Mouse (Mus musculus) olfactory bulb, adult 2 months (tissue): Measurements from ENCODE around the gene Colgalt1. TPM values are rescaled to one million over a fixed set of nuclear protein-coding genes. Genes with fewer than 3 reads are reported as not detected.
A peak's percentile ranks its signal among the peaks of the same experiment; 100 is the strongest.

Source experiments
- H3K27ac ChIP-seq: fragments of 200-500 bp; 2 replicates; pipeline ENCODE4 v1.5.1; 2012; ENCODE audit warnings: low read depth, low read length; ENCODE audit not compliant: insufficient read depth
- H3K4me1 ChIP-seq: fragments of 200-500 bp; 2 replicates; pipeline ENCODE4 v1.6.1; 2012; ENCODE audit warnings: low read length; ENCODE audit not compliant: control insufficient read depth, insufficient read depth
- H3K4me3 ChIP-seq: fragments of 200-500 bp; 2 replicates; pipeline ENCODE4 v1.5.1; 2012; ENCODE audit warnings: mild to moderate bottlenecking, low read depth, low read length, moderate library complexity; ENCODE audit not compliant: insufficient read depth
- CTCF ChIP-seq: fragments of 200-500 bp; IDR thresholded peaks from 2 replicates; pipeline ENCODE4 v1.5.1; 2012; ENCODE audit warnings: low read depth, mild to moderate bottlenecking, low read length, moderate library complexity; ENCODE audit not compliant: insufficient read depth
- POLR2A ChIP-seq: fragments of 200-500 bp; IDR thresholded peaks from 2 replicates; pipeline ENCODE4 v1.6.1; 2012; ENCODE audit warnings: mild to moderate bottlenecking, low read depth, low read length, moderate library complexity; ENCODE audit not compliant: insufficient read depth
- WGBS: fragments of 180-500 bp; shearing (Covaris S2); methylation state at CpG from one replicate; pipeline ENCODE4 v1.1.7; 2018; 5-methylcytosine and 5-hydroxymethylcytosine counted together
- polyA plus RNA-seq: library from polyadenylated mRNA; stranded (reverse); fragments of >200 nt; gene quantifications from 2 replicates; pipeline ENCODE4 v1.2.4, GENCODE M21; 2012; ENCODE audit warnings: low replicate concordance; ENCODE audit not compliant: missing spikeins, insufficient read depth, insufficient read length

Gene Colgalt1
- polyA plus RNA-seq, 1 experiment: not detected

DNA sequence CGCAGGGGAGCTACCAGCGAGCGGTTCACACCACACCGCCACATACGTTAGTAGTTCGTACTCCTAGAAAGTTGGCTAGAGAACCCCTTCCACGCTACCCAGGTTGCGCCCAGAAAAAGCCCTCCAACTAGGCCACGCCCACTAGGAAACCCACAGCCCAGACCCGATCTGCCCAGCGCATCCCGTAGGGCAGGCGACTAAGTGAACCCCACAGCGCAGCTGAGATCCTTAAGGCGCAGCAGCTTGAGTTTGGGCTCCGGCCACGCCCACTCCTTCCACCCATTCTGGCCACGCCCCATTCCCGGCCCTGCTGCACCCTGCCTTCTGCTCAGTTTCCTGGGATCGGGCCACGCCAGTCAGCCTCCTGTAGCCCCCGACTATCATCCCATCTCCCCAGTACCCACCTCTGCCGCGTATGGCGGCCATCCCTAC is 19.0 kb downstream of the Colgalt1 start:
- no peak for TF ChIP-seq CTCF
- TF ChIP-seq POLR2A: no peak
- 13% methylated on average over 25 of the region's 25 CpGs for WGBS
- Histone ChIP-seq H3K27ac (no peak overlapping the region), H3K4me1 (peaks cover 28% of the 10 kb centered on the region), H3K4me3 (peak overlapping the region; percentile 45)

DNA sequence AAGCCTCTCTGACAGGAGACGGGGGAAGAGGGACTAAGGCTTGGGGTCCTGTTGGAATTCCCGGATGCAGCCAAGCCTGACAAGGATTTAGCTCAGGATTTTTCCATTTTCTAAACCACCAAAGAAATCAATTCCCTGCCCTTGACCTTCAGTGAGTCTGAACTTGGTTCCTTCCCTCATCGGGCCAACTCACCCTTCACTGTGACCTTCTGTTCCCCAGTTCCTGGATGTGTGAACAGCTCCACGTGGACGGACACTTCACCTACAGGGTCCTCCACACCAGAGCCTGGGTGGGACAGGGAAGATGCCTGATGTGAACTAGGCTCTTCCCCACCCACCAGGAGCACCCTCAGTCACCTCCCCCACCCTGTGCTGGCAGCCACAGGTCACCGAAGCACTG is 20.0 kb downstream of the Colgalt1 start:
- Histone ChIP-seq H3K4me1 (peaks cover 28% of the 10 kb centered on the region), H3K4me3 (no peak overlapping the region), H3K27ac (no peak overlapping the region)
- TF ChIP-seq POLR2A: no peak
- TF ChIP-seq CTCF: no peak
- WGBS: 90% methylated on average over 6 of the region's 6 CpGs

DNA sequence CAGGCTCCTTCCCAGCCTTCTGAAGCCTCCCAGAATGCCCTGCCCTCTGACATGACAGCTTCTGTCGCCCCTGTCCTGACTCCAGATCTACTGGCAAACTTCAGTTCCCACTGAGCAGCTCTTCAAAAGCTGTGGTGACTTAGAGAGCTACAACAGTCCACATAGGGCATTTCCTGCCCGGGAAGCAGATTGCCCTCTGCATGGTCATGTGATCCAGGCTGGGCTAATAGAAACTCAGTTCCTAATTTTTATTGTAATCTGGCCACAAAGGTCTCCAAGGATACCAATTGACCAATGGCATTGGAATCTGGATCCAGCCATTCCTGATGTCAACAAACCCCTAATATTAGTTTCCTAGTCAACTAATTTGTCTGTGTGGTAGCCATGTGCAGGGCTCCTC is 21.1 kb downstream of the Colgalt1 start:
- TF ChIP-seq POLR2A: no peak
- TF ChIP-seq CTCF: no peak
- Histone ChIP-seq H3K4me1 (peaks cover 28% of the 10 kb centered on the region), H3K27ac (no peak overlapping the region), H3K4me3 (no peak overlapping the region)
- 64% methylated on average over 2 of the region's 2 CpGs for WGBS

DNA sequence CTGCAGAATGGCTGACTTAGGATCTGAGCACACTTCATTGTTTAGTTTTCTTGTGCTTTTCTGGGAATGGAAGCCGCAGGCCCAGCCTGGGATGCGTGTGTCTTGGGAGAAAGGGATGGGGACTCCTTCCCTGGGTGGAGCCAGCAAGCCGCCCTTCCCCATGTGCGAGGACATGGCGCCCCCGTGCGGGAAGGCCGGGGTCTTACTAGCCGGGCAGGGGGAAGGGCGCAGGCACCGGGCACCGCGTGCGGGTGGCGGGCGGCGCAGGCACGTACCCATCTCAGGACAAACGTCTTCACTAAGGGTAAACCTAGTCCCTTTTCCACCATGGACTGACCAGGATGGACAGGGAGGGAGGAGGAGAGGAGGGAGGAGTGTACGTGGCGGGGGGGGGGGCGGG is 22.4 kb downstream of the Colgalt1 start:
- WGBS: 29% methylated on average over 19 of the region's 22 CpGs
- TF ChIP-seq CTCF (no peak), POLR2A (no peak)
- no peak overlapping the region for H3K27ac ChIP-seq
- H3K4me3 ChIP-seq: no peak overlapping the region
- peaks cover 22% of the 10 kb centered on the region for H3K4me1 ChIP-seq

DNA sequence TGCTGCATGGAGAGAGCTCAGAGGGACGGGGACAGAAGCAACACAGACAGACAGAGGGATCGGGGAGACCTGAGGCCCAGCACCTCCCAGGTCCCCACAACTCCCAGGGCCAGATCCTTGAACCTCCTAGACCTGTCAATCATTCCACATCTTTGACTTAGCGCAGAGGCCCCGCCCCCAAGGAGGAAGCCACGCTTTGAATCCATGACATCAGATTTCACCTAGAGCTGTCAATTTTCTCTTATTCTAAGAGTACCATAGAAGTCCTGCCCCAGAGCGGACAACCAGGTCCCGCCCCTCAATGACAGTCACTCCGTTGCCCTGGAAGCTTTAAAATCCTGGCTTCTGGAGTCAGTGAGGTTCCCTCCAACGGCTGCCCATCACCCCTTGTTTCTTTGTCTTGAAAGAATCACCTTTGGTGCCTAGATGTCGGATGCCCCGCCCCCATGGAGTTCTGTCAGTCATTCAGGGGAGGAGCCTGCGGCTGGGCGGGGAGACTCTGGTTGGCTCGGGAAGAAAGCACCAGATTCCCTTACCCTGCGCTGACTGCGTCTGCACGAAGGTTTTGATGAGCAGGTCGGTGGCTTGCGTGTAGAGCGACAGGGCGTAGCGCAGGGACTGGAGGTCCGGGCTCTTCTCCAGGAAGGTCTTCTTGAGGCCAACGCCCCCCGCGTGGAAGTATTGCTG is 23.3 kb downstream of the Colgalt1 start:
- H3K27ac ChIP-seq: no peak overlapping the region
- H3K4me3 ChIP-seq: no peak overlapping the region
- H3K4me1 ChIP-seq: peaks cover 17% of the 10 kb centered on the region
- TF ChIP-seq CTCF (no peak), POLR2A (no peak)
- WGBS: 30% methylated on average over 26 of the region's 26 CpGs

DNA sequence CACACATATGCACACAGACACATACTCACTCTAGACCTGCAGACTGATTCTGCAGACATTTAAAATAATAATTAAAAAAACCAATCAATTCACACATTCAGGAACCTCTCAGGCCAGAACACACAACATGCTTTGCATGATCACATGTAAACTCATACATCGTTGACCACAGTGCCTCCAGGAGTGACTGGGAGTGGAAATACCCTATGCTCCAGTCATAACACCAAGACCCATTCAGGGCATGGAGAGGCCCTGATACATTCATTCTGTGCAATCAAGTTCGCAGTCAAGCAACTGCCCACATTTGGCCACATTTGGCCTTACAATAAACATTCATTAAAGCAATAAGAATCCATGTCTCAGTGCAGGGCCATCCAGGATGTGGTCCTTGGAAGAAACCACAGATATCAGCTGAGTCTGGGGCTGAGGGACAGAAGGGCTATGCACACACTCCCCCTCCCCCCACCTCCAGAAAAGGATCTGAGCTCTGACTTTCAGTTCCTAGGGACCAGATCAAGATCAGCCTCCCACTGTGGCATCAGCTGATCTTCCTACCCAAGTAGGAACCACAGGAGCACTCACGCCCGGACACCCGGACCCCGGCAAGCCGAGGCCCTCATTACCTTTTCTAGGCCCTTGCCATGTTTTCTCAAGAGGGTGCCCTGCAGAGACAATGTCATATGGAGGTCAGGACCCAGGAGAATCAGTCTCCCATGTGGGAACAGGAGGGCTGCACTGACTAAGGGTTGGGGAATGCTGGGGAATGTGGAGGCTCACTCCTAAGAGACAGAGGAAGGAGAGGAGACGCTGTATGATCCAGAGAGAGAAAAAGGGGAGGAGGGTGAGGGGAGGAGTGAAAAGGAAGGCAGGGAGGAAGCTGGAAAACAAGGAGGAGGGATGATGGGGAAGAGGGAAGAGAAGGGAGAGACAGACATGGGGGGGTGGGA is 26.6 kb downstream of the Colgalt1 start:
- WGBS: 68% methylated on average over 8 of the region's 8 CpGs

DNA sequence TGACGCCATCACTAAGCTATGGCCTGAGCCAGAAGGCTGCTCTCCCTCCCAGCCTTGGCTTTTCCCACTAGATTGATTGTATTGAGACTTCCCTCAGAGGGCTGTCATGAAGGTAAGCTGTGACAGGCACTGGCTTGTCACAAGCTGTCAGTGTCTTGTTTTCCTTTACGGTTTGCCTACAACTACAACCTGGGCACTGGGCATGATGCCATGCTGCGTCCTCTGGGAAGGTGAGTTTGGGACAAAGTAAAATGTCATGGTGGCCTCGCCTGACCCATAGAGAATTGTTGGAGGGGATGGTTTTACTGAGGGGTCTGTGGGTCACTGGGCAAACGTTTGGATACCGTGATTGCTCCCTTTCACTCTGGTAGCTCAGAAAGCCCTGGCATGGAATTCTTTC is 27.5 kb downstream of the Colgalt1 start:
- TF ChIP-seq POLR2A (no peak), CTCF (no peak)
- no peak overlapping the region for H3K4me3 ChIP-seq
- 0 out of 2 replicates have a peak, but pooled peaks cover 4% of the 10 kb centered on the region for H3K4me1 ChIP-seq
- WGBS: 78% methylated on average over 6 of the region's 6 CpGs
- H3K27ac ChIP-seq: no peak overlapping the region

More for the DNA sequence above, 26.6 kb downstream of the Colgalt1 start:
- TF ChIP-seq CTCF (no peak), POLR2A (no peak)
- Histone ChIP-seq H3K4me3 (no peak overlapping the region), H3K4me1 (0 out of 2 replicates have a peak, but pooled peaks cover 4% of the 10 kb centered on the region), H3K27ac (no peak overlapping the region)

DNA sequence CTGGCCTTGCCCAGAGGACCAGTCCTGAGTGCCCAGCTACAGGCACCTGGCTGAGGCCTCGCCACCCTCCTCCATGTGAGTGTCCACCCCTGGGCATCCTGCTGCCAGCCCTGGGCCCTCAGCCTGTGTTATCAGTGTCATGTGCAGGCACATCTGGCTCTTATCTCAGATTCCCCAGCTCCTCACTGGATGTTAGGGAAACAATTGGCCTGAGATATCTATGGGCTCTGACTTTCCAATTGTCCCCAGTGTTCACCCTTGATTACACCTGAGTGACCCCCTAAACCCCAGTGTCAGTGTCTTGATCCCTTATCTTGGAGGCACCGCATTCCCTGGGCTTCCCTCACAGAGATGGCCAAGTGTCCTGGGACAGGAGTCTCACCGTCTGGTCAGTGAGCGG is 28.5 kb downstream of the Colgalt1 start:
- Histone ChIP-seq H3K4me1 (no peaks in the 10 kb centered on the region), H3K4me3 (no peak overlapping the region), H3K27ac (no peak overlapping the region)
- WGBS: 91% methylated on average over 4 of the region's 4 CpGs
- TF ChIP-seq POLR2A (no peak), CTCF (no peak)

DNA sequence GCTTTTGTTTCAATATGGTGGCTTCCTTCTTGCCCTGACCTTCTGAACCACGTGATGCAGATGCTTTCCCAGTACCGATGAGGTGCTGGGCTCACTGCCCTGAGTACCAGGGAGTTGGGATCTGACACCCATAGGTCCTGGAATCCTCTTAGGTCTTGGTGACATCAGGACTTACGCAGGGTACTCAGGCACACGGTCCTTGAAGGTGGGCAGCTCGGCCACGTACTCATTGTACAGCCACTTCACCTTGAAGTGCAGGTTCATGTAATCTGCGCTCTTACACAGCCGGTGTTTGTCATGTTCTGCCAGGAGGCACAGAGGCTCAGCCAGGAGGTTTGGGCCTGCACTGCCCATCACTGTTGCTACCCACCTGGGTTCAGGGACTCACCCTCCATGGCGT is 34.7 kb downstream of the Colgalt1 start:
- TF ChIP-seq POLR2A (no peak), CTCF (no peak)
- Histone ChIP-seq H3K4me3 (no peak overlapping the region), H3K27ac (no peak overlapping the region), H3K4me1 (no peaks in the 10 kb centered on the region)
- 84% methylated on average over 9 of the region's 9 CpGs for WGBS

DNA sequence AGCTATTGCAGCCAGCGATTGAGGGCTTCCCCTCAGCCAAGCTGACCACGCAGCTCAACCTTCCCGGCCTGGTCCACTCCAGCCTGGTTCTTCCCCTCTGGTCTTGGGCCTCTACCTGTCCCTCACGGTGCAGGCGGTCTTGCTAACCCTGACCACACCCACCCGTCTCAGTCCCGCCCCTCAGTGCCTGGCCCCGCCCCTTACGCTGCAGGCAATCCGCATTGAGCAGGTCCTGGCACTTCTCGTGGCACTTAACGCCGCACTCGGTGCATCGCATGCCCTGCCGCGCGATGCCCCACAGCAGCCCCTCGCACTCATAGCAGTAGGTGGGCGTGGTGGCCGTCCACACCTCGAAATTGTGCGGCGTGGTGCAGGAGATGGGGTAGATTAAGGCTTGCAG is 43.8 kb downstream of the Colgalt1 start:
- Histone ChIP-seq H3K27ac (no peak overlapping the region), H3K4me3 (no peak overlapping the region), H3K4me1 (no peaks in the 10 kb centered on the region)
- WGBS: 20% methylated on average over 24 of the region's 24 CpGs
- TF ChIP-seq POLR2A (no peak), CTCF (no peak)
